24 mouse cellular contexts compared by ENCODE assay signal in genomic region chr6:118950190-118950589, GRCm38 (mm10).
DNase-seq lines count a peak whose midpoint lies in the region; ATAC-seq and TF ChIP-seq lines count a peak whose summit lies in the region.
"Had no signal": no experiment of that assay in that cellular context is flagged by ENCODE, and none has a peak within 500 bp of the region (broad histone marks: within the 10 kb centered on the region; RNA-seq: fewer than 3 reads in every experiment).

No protein-coding gene starts in this region.

- H3K9me3 ChIP-seq in neural tube, embryonic 11.5 days (ENCODE audit: control insufficient read depth, low read length) = no peaks in the 10 kb centered on the region
- H3K9me3 ChIP-seq: embryonic facial prominence, embryonic 12.5 days; forebrain, embryonic 13.5 days had no signal

- no peaks in the 10 kb centered on the region for H3K27me3 ChIP-seq in testis, adult 2 months (ENCODE audit: control insufficient read depth, insufficient read depth, low read length)
- H3K27me3 ChIP-seq in neural tube, embryonic 11.5 days (ENCODE audit: control insufficient read depth, insufficient read depth, low read length) = no peaks in the 10 kb centered on the region
- H3K27me3 ChIP-seq: embryonic facial prominence, embryonic 12.5 days; forebrain, embryonic 13.5 days had no signal

- peak; percentile 67 for ATAC-seq in frontal cortex, adult (ENCODE audit: low TSS enrichment)
- no peak for ATAC-seq in neural tube, embryonic 11.5 days (ENCODE audit: insufficient read depth, low FRiP score, low TSS enrichment)
- ATAC-seq: forebrain, embryonic 13.5 days; hindbrain, postnatal 0 days; intestine, postnatal 0 days had no signal

- no peak for TF ChIP-seq POLR2A in testis, adult 2 months (IDR thresholded peaks at IDR 0.05; ENCODE audit: control insufficient read depth, low read depth, low read length)

- H3K36me3 ChIP-seq in testis, adult 2 months (ENCODE audit: control insufficient read depth, insufficient read depth, low read length) = no peaks in the 10 kb centered on the region
- no peaks in the 10 kb centered on the region for H3K36me3 ChIP-seq in neural tube, embryonic 11.5 days (ENCODE audit: control insufficient read depth, insufficient read depth, low read length)
- H3K36me3 ChIP-seq: embryonic facial prominence, embryonic 12.5 days had no signal

- TF ChIP-seq CTCF in left cerebral cortex, adult 2 months (IDR thresholded peaks at IDR 0.05) = no peak
- TF ChIP-seq CTCF in testis, adult 2 months (IDR thresholded peaks at IDR 0.05; ENCODE audit: control insufficient read depth, insufficient read depth, insufficient replicate concordance, low read depth, low read length) = no peak

- intact Hi-C loops in left cerebral cortex, adult 2 months (cut with DNase I) = no loop called here

- H3K27ac ChIP-seq in left cerebral cortex, adult 2 months = peak overlapping the region; percentile 4; the same call in 1 of the 2 replicates
- no peak overlapping the region for H3K27ac ChIP-seq in testis, adult 2 months (ENCODE audit: control insufficient read depth, insufficient read depth, low read depth, low read length)
- no peak overlapping the region for H3K27ac ChIP-seq in neural tube, embryonic 11.5 days (ENCODE audit: low read depth, low read length)
- H3K27ac ChIP-seq: embryonic facial prominence, embryonic 12.5 days; forebrain, embryonic 13.5 days; hindbrain, postnatal 0 days had no signal

- H3K4me3 ChIP-seq in left cerebral cortex, adult 2 months = no peak overlapping the region
- H3K4me3 ChIP-seq in testis, adult 2 months (ENCODE audit: control insufficient read depth, low read depth, low read length) = peak overlapping the region; percentile 67
- H3K4me3 ChIP-seq in neural tube, embryonic 11.5 days (ENCODE audit: low read depth, low read length) = no peak overlapping the region
- H3K4me3 ChIP-seq: embryonic facial prominence, embryonic 12.5 days; erythroblast, embryonic 14.5 days; forebrain, embryonic 13.5 days; layer of hippocampus, adult 2 months had no signal

- no peaks in the 10 kb centered on the region for H3K4me1 ChIP-seq in testis, adult 2 months (ENCODE audit: control insufficient read depth, insufficient read depth, low read length)
- no peaks in the 10 kb centered on the region for H3K4me1 ChIP-seq in neural tube, embryonic 11.5 days (ENCODE audit: control insufficient read depth, insufficient read depth, low read length)
- H3K4me1 ChIP-seq: forebrain, embryonic 13.5 days had no signal

- no peak for DNase-seq in frontal cortex, postnatal 10 days (ENCODE audit: low spot score in 2 of 2)
- no peak for DNase-seq in left cerebral cortex, adult 2 months (ENCODE audit: extremely low spot score in 1 of 2, low spot score in 2 of 2)
- DNase-seq in left cerebral cortex, adult 11 months (ENCODE audit: low spot score) = no peak
- no peak for DNase-seq in testis, postnatal 14 days (ENCODE audit: low spot score)
- DNase-seq in neural tube, embryonic 11.5 days (ENCODE audit: low spot score) = peak; percentile 33
- no peak for DNase-seq in frontal cortex, postnatal 14 days (ENCODE audit: low spot score in 2 of 2)
- DNase-seq: cerebellum, postnatal 36 days; gastrocnemius, postnatal 25 days; heart, postnatal 14 days; kidney, postnatal 14 days; layer of hippocampus, postnatal 36 days; lung, adult 18-20 months; lung, postnatal 36 days; right cerebral cortex, postnatal 4 days; thymus, postnatal 25 days had no signal

- no peak overlapping the region for H3K4me2 ChIP-seq in neural tube, embryonic 11.5 days (ENCODE audit: low read depth)
- H3K4me2 ChIP-seq: embryonic facial prominence, embryonic 12.5 days; forebrain, embryonic 13.5 days; liver, embryonic 11.5 days had no signal

- 68% methylated on average over 13 of the region's 13 CpGs for WGBS in neural tube, embryonic 11.5 days

- no peak overlapping the region for H3K9ac ChIP-seq in neural tube, embryonic 11.5 days (ENCODE audit: low read length)
- H3K9ac ChIP-seq: embryonic facial prominence, embryonic 12.5 days; forebrain, embryonic 13.5 days had no signal
